Mouse (Mus musculus) gastrocnemius, postnatal 14 days (tissue): ENCODE results near the gene Gse1. TPM values are rescaled to one million over a fixed set of nuclear protein-coding genes. Genes with fewer than 3 reads are reported as not detected.

Experiments
- DNase-seq: peaks from one replicate; pipeline ENCODE4 v3.0.0; 2021; ENCODE audit warnings: mixed read lengths
- intact Hi-C: fragments of 180-260 bp; cut with DNase I; formaldehyde crosslinking; loops from one replicate; pipeline ENCODE4 v1.15.1; 2025; ENCODE audit warnings: low total_unique reads
- total RNA-seq, 2 experiments: library from RNA; stranded (reverse); gene quantifications; 2 replicates each; pipeline ENCODE4 v1.2.3; 2021

Gse1 gene
- total RNA-seq, 2 experiments from 2014 or later: 22.7 to 28.7 TPM

DNA sequence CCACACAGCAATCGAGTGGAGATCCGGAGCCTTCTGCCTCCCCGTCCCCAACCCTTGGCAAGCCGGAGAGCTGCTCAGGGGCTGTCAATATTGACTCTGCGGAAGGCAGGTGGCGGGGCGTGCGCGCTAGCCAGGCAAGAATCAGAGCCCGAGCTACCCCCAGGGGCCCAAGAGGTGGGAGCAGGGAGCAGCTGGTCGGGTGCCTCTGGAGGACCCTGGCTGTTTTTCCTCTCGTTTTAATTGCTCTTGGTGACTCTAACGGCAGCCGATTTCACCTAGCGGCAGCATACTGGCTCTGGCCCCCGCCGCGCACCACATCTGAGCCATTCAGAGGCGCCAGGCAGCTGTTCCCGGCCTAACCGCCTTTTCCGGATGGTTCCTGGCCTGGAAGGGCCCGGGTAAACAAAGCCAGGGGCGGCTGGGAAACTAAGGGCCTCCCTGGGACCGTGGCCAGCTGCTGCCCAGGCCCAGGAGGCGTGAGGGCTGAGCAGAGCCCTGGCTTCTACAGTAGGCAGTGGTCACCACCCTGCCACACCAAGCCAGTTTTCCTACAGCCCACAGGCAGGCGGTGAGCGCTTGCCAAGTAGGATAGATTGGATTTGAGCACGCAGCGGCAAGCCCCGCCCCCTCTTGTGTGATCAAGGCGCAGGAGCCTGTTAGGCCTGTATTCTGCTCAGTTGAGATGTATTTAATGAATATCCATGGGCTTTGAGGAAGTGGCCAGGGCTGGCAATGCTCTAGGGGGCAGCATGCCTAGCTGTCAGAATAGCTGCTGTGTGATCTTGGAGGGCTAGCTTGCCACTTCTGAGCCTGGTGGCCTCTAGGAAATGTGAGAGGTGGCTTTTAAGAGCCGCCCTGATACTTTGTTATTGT is 188.5 kb downstream of the Gse1 start:
- intact Hi-C loops: loop anchor here (5.0 kb wide), 1 partner anchor 116 kb away; no protein-coding TSS in a partner anchor

DNA sequence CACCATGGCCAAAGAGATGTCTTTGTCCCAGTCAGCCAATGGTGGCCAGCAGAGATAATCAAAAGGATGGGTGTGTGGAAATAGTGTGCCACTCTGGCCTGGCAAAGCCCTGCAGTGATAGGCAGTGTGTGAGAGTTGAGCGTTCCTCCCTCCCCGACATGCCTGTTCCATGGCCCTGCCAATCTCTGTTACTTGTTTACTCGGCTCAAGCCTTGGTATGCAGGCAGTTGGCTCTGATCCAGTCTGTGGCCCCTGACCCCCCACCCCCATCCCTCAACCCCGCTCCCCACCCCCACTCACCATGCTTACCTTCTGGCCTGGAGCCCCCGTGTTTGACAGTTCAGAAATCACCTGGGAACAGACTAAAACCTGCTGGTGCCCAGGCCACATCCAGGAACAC is 189.9 kb downstream of the Gse1 start:
- intact Hi-C loops: loop anchor here (5.0 kb wide), 1 partner anchor 114 kb away; no protein-coding TSS in a partner anchor
- DNase-seq: no peak

More for the DNA sequence above, 188.5 kb downstream of the Gse1 start:
- DNase-seq: peak; percentile 78

DNA sequence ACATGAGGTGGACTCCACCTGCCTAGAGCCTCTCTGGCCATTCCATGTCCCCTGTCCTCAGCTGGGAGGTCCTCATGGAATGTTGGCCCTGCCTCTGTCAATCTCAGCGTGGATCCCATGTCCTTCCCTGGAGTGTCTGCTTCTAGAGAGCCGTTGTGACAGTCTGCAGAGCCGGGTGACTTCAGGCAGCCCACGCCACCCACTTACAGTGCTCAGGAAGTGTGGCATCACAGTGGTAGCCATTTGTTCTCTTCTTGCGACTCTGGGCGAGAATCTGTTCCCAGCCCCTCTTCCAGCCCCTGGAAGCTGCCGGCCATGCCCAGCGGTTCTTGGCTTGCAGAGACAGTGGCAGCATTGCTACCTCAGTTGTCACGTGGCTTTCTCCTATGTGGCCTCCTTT is 191.4 kb downstream of the Gse1 start:
- no peak for DNase-seq
- intact Hi-C loops: loop anchor here (5.0 kb wide), 1 partner anchor 113 kb away; no protein-coding TSS in a partner anchor

DNA sequence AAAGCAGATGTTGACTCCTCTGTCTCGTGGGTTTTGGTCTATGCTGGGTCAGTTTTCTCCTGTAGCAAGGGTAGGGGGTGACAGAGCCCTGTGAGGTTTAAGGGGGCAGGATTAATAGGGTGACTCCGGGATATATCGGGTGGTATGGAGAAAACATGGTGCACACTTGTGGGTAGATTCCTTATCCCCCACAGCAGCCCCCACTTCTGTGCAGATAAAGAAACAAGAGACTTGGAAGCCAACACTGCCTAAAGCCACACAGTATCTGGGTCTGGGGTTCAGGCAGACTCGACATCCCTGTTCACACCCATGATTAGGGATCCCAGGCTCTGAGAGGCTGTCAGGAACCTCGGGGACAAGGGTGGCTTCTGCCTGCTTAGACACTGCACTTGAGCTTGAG is 192.0 kb downstream of the Gse1 start:
- intact Hi-C loops: no loop called here

DNA sequence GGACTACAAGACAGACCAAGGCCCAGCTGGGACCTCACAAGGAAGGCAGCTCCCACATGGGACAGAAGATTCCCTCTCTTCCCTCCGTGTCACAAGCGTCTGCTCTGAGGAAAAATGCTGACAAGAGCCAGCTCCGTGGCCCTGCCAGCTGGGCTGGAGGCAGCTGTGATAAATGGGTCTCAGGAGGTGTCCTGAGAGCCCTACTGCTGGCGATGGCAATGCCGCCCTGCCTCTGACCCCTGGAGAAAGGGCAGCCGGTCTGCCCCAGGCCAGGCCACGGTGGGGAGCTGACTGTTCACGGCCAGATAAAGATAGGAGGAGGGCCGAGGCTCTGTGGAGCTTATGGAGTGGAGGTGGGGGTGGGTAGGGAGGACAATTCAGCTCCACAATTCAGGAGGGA is 193.4 kb downstream of the Gse1 start:
- intact Hi-C loops: no loop called here
- DNase-seq: peak; percentile 76

More for the DNA sequence above, 192.0 kb downstream of the Gse1 start:
- no peak for DNase-seq

DNA sequence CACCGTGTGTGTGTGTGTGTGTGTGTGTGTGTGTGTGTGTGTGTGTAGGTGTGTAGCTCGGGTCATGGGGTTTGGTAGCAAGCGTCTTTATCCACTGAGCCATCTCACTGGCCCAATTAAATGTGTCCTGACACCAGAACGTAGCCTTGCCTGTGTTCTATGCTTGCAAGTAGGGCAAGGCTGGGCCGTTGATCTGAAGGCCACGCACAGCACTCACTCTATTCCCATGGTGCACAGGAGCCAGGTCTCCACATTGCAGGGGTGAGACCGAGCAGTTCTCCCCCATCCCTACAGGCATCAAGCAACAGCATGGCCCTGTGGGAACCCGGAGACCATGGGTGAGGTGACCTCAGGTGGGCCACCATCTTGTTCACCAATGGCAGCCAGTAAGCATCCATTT is 194.0 kb downstream of the Gse1 start:
- DNase-seq: no peak
- intact Hi-C loops: no loop called here

DNA sequence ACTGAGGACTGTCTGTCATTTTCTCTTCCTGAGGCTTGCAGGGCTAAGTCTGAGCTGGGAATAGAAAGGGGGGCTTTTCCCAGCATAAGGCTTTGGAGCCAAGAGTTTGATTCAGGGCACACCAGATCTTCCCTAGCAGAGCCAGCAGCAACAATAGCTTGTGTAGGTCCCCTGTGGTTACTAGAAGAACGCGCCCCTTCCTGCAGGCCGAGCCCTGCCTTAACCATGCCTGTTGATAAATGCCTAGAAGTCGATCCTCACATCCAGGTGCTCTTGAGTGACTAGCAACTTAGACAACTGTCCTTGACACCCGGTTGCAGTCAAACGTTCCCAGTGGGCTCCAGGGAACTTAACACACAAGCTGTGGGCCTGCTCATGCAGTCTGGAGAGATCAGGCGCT is 195.3 kb downstream of the Gse1 start:
- intact Hi-C loops: no loop called here
- no peak for DNase-seq

DNA sequence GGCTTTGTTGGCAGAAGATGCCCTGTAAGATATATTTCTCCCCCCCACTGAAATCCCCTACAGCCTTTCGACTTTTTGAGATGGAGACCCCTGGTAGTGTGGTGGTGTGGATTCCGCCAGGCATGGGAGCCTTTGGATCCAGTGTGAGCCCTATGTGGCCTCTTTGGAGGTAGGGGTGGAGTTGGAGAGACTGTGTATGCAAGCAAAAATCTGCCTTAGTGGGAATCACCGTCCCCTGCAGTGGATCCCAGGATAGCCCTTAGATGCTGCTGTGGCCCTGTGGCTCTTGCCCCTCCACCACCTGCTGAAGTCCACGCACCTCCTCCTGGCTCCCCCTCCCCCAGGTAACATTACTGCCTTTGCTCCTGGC is 196.6 kb downstream of the Gse1 start:
- intact Hi-C loops: no loop called here

DNA sequence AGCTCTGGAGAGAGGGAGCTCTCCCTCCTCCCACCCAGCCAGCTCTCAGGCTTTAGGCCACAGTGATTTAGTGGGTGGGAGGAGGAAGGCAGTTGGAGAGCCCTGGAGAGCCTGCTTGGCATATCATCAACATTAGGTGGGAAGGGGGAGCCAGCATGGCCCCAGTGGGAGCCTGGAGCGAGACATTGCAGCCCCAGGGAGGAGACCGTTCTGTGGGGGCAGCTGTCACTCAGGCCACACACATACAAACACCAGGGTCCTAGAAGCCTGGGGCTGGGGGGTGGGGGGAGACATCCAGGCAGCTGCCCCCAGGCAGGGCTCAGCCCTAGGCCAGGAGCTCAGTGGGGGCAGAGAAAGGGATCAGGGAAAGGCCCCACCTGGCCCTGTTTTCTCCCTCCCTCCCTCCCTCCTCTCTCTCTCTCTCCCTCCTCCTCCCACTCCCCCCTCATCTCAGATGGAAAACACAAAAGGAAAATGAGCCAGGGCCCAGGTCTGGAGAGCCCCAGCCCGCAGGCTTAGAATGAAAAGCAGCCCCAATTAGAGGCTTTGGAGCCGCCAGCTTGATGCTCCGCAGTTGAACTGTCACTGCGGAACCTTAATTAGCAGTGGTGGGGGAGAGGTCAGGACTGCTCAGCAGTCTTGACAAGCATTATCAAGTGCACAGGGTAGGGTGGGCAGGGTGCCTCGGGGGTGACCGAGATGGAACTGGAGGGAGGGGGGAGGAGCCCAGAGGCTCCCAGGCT is 197.1 kb downstream of the Gse1 start:
- intact Hi-C loops: no loop called here
- no peak for DNase-seq

More for the DNA sequence above, 196.6 kb downstream of the Gse1 start:
- DNase-seq: no peak

DNA sequence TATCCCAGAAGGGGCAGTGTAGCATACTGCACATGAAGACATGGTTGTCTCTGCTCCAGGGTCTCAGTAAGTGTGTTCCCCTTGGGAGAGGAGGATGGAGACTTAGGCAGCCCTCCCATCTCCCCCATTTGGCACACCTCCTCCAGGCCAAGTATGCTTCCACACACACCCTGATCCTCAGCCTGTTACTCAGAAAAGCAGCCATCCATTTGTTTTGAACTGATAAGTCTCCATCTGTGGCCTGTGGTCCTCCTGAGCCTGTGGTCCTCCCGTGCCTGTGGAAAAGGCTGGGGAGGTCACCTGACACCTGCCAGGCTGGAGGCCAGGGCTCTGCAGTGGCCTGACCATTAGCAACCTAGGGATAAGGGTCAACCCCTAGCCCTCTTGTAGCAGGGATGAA is 197.8 kb downstream of the Gse1 start:
- DNase-seq: no peak
- intact Hi-C loops: no loop called here

DNA sequence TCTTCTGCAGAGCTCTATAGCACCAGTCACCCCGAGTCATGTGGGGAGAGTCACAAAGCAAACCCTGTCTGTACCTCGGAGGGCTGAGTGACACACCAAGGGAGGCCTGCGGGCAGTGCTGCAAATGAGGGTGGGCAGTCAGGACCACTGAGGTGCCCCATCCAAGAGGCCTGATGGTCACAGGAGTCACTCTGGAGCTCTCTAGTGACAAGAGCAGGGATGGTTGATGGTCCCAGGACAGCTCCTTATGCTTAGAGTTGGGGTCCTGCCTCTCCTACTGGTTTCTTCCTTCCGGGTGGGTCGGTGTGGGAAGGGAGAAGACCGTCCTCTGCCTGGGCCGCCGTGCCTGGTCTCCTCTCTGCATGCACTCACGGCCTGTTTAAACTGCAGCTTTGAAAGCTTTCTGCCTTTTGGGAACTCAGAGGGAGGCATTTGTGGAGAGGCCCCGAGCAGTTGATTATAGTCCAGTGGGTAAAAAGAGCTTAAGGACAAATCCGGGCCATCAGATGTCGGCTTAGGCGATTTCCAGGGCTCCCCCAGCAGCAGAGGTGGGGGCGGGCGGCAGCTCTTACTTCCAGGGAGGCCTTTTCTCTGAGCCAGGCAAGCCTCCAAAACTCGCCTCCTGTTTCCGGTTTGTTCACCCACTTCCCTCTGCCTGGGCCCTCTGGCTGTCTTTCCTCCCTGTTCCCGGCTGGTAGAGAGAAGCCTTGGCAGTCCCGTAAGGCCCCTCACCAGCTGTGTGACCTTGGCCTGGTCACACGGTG is 198.5 kb downstream of the Gse1 start:
- peak; percentile 67 for DNase-seq
- intact Hi-C loops: no loop called here

DNA sequence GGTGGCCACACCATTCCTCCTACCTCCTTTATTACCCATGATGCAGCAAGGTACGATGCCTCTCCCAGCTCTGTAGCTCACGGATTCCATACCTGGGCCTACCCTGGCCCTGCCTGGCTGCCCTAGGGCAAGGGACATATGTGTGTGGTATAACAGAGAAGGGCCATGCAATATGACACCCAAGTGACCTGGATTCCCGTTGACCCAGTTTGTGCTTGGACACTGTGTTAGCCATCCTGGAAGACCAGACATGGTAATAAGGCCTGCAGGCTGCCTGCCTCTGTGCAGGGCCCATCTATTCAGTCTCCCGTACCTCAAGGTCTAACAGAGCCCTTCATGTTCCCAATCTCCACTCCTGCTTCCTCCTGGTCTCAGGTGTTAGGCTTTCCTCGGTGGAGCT is 200.2 kb downstream of the Gse1 start:
- DNase-seq: no peak
- intact Hi-C loops: no loop called here

DNA sequence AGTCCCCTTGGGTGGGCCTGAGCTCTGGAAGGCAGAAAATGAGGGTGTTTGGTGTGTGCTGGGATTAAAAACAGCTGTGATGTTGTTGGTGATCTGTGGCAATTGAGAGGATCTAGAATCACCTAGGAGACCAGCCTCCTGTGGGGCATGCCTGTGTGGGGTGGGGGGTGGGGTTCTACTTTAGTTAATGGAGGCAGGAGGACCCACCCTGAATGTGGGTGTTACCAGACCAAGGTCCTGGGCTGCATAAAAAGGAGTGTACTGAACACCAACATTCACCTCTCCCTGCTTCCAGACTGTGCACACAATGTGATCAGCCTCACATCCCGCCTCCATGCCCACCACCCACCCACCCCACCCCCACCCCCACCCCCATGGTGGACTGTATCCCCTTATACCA is 200.9 kb downstream of the Gse1 start:
- intact Hi-C loops: no loop called here
- DNase-seq: no peak

DNA sequence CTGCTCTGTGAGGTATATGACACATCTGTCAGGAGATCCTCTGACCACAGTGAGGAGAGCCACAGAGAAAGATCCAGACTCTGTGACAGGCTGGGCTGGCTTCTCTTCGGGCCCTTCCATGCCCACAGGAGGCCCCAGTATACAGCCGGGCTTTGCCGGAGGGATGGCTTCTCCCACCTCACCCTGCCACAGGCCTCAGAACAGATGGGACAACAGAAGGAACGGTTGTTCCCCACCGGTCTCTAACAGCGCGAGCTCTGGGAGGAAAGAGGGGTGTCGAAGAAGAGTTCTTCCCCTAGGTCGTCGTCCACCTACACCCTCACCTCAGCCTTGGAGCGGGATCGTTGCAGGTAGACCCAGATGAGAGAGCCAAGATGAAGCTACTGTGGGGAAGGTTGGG is 202.8 kb downstream of the Gse1 start:
- intact Hi-C loops: no loop called here
- no peak for DNase-seq

DNA sequence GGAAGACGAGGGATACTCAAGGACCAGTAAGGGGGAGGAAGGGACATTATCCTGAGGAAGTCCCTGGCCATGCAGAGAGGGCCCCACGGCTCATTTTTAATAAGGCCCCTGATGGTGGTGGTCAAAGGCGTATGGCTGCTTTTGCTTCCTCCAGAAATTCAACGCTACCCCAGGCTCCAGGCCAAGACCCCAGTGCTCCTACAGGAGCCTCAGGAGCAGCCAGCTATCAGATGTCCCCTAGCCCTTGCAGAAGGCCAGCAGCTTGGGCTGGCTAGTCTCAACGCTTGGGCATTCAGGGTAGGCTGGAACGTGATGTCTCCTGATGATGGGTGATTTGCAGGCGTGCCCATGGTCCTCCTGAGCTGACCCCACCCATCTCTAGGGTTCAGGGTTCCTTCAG is 204.2 kb downstream of the Gse1 start:
- DNase-seq: no peak
- intact Hi-C loops: no loop called here

DNA sequence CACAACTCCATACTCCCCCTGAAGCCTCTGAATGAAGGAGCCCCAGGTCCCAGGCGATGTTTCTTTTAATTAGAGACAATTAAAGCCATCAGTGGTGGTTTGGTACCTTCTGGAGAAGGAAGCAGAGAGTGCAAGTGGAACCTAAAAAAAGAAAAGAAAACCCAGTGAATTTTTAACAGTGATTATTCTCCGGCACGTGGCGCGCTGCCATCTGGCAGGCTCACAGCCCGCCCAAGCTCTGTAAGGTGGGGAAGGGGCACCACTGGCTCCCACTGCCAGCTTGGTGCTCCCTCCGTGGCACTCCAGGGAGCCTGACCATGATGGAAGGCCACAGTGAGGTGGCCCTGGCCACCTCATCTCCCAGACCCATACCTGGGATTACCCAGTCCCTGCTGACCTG is 204.9 kb downstream of the Gse1 start:
- DNase-seq: no peak
- intact Hi-C loops: no loop called here

DNA sequence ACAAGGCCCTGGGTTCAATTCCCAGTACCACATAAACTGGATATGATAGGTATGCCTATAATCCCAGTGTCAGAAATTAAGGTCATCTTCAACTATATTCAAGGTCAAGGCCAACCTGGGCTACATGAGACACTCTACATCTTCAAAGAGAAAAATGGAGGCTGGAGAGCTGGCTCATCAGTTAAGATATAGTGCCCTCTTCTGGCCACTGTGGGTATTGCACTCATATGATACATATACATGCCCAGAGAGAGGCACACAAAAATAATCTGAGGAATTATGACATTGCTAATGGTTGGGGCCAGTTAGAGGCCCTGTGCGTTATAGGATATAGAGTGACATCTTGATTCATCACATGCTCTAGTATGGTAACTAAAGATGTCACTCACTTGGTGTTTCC is 205.5 kb downstream of the Gse1 start:
- DNase-seq: no peak
- intact Hi-C loops: no loop called here

DNA sequence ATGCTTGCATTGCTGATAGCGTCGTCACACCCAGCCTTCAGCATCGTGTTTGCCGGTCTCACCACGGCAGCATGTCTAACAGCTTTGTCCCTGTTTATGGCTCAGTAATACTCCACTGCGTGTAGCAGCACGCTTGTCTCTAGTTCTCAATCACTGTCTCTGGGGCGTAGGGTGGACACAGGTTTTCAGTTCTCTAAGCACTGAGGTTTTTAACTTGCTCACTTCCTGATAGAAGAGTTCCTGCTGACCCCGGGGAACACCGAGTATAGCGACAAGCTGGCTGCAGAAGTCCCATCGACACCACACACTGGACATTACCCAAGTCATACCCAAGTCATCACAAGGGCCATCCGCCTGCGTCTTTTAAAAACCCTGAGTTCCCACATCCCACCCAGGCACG is 207.5 kb downstream of the Gse1 start:
- intact Hi-C loops: no loop called here

DNA sequence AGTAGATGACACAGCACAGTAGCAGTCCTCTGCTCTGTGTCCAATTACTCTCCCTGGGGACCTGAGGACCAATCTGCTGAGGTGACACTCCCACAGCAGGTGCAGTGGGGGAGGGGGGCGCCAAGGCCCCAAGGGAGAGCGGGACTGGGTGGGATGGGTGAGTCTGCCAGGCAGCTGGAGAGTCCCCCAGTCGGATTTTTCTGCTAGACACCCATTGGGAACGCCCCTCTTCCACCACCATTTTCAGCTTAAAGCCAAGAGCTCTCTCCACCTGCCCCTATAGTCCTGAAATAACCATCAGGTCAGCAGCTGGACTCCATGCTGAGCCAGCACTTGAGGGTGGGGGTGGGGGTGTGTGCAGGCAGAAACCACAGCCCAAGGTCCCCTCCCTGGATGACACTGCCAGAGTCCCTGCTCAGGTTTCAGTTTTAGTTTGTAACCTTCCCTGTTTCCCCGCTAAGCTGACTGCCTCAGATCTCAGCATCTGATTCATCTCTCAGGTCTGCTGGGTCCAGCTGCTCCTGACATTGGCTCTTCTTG is 208.3 kb downstream of the Gse1 start:
- intact Hi-C loops: no loop called here
- no peak for DNase-seq

More for the DNA sequence above, 207.5 kb downstream of the Gse1 start:
- DNase-seq: no peak

DNA sequence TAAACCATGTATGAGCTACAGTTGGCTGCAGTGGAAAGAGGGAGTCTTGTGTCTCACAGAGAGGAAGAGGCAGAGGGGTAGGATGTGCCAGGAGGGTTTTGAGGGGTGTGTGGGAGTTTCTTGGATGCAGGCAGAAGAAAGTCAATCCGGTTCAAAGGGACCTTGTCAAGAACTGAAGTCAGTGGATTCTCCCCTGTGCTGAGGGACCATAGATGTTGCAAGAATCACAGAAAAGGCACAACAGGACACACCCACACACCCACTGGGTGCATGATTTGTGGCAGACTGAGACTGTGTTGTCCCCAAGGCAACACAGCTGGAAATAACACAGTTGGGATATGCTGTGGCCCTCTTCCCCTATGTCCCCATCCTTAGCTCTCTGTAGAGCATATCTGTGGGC is 209.0 kb downstream of the Gse1 start:
- no peak for DNase-seq
- intact Hi-C loops: no loop called here
